Mouse (Mus musculus) lung, postnatal 0 days (tissue): ENCODE results near the gene Calcb.

Source experiments
- CTCF ChIP-seq: IDR thresholded peaks from 2 replicates; pipeline ENCODE4 v1.5.1; 2016; ENCODE audit warnings: antibody characterized with exemption, mild to moderate bottlenecking
- EP300 ChIP-seq: IDR thresholded peaks from 2 replicates; pipeline ENCODE4 v1.6.1; 2016; ENCODE audit warnings: antibody characterized with exemption, mild to moderate bottlenecking, control low read depth

- TF ChIP-seq CTCF (peak; percentile 38), EP300 (no peak)
These were observed 22.1 kb downstream of the Calcb start for GRCm38 (mm10) chr7:114740360-114741165.
